Mouse (Mus musculus) midbrain, embryonic 16.5 days (tissue): Measurements from ENCODE around the gene Fam219b. TPM values are rescaled to one million over a fixed set of nuclear protein-coding genes. Genes with fewer than 3 reads are reported as not detected.

Source experiments
- ATAC-seq: fragments of 200-750 bp; cut with Nextera tagmentation; 2 replicates; pipeline ENCODE4 v1.8.0; 2017; ENCODE audit warnings: moderate TSS enrichment
- H3K27ac ChIP-seq: fragments of 300-500 bp; sonication (generic); 2 replicates; pipeline ENCODE4 v1.5.1; 2014; ENCODE audit warnings: mild to moderate bottlenecking, low read length, mixed read lengths
- H3K27me3 ChIP-seq: fragments of 300-500 bp; sonication (generic); 2 replicates; pipeline ENCODE4 v1.6.1; 2014; ENCODE audit warnings: low read depth, low read length, mixed read lengths; ENCODE audit not compliant: control insufficient read depth, insufficient read depth
- H3K36me3 ChIP-seq: fragments of 300-500 bp; sonication (generic); 2 replicates; pipeline ENCODE4 v1.6.1; 2014; ENCODE audit warnings: mild to moderate bottlenecking, low read length, moderate library complexity, mixed read lengths; ENCODE audit not compliant: control insufficient read depth, insufficient read depth
- H3K4me1 ChIP-seq: fragments of 300-500 bp; sonication (generic); 2 replicates; pipeline ENCODE4 v1.6.1; 2014; ENCODE audit warnings: mild to moderate bottlenecking, low read length, mixed read lengths; ENCODE audit not compliant: control insufficient read depth, insufficient read depth
- H3K4me2 ChIP-seq: fragments of 300-500 bp; sonication (generic); 2 replicates; pipeline ENCODE4 v1.6.1; 2014; ENCODE audit warnings: mild to moderate bottlenecking, low read length, mixed read lengths
- H3K4me3 ChIP-seq: fragments of 300-500 bp; sonication (generic); 2 replicates; pipeline ENCODE4 v1.5.1; 2014; ENCODE audit warnings: low read depth, mild to moderate bottlenecking, low read length, moderate library complexity, mixed read lengths
- H3K9ac ChIP-seq: fragments of 300-500 bp; sonication (generic); 2 replicates; pipeline ENCODE4 v1.6.1; 2014; ENCODE audit warnings: low read depth, low read length, mixed read lengths
- H3K9me3 ChIP-seq: fragments of 300-500 bp; sonication (generic); replicated peaks from 2 replicates; pipeline ENCODE4 v1.6.1; 2014; ENCODE audit warnings: mild to moderate bottlenecking, low read length, mixed read lengths; ENCODE audit not compliant: control insufficient read depth, poor library complexity, severe bottlenecking
- WGBS: fragments of 180-500 bp; shearing (Covaris S2); extraction: QIAGEN DNeasy Blood & Tissue Kit; methylation state at CpG from one replicate; pipeline ENCODE4 v1.1.7; 2014; 5-methylcytosine and 5-hydroxymethylcytosine counted together
- polyA plus RNA-seq: library from polyadenylated mRNA; unstranded; fragments of >200 nt; fragmentation: Nextera tagmentation; extraction: Ambion mirVana; gene quantifications from 2 replicates; pipeline ENCODE4 v1.2.1, GENCODE M21; 2015

Fam219b gene
- polyA plus RNA-seq, 1 experiment from 2014 or later = 23.2 TPM

GRCm38 (mm10) chr9:57539550-57539949 lies 2.2 kb downstream of the Fam219b start:
- H3K27ac ChIP-seq = no peak overlapping the region
- H3K27me3 ChIP-seq = no peaks in the 10 kb centered on the region
- H3K4me2 ChIP-seq = no peak overlapping the region
- WGBS = 89% methylated on average over 2 of the region's 2 CpGs
- no peaks in the 10 kb centered on the region for H3K9me3 ChIP-seq
- H3K4me1 ChIP-seq = peaks cover 17% of the 10 kb centered on the region
- no peak overlapping the region for H3K9ac ChIP-seq
- no peak for ATAC-seq
- H3K4me3 ChIP-seq = no peak overlapping the region
- peaks cover 20% of the 10 kb centered on the region for H3K36me3 ChIP-seq

- H3K27ac ChIP-seq = no peak overlapping the region
- H3K36me3 ChIP-seq = peaks cover 25% of the 10 kb centered on the region
- H3K4me1 ChIP-seq = peaks cover 17% of the 10 kb centered on the region
- WGBS = 5% methylated on average over 1 of the region's 1 CpGs
- no peak overlapping the region for H3K4me3 ChIP-seq
- H3K9me3 ChIP-seq = no peaks in the 10 kb centered on the region
- H3K9ac ChIP-seq = no peak overlapping the region
- no peak for ATAC-seq
- H3K27me3 ChIP-seq = no peaks in the 10 kb centered on the region
- H3K4me2 ChIP-seq = no peak overlapping the region
Observed at GRCm38 (mm10) chr9:57541312-57541711, 4.0 kb downstream of the Fam219b start.

GRCm38 (mm10) chr9:57543951-57544350 lies 6.6 kb downstream of the Fam219b start:
- Histone ChIP-seq H3K36me3 (peaks cover 25% of the 10 kb centered on the region), H3K4me2 (no peak overlapping the region), H3K4me1 (peaks cover 4% of the 10 kb centered on the region), H3K27ac (no peak overlapping the region), H3K9ac (no peak overlapping the region), H3K9me3 (no peaks in the 10 kb centered on the region), H3K4me3 (no peak overlapping the region), H3K27me3 (no peaks in the 10 kb centered on the region)
- WGBS = 86% methylated on average over 3 of the region's 3 CpGs
- ATAC-seq = no peak

- Histone ChIP-seq H3K4me3 (no peak overlapping the region), H3K4me1 (peaks cover 7% of the 10 kb centered on the region), H3K36me3 (peaks cover 16% of the 10 kb centered on the region), H3K27me3 (no peaks in the 10 kb centered on the region), H3K4me2 (no peak overlapping the region), H3K9ac (no peak overlapping the region), H3K27ac (no peak overlapping the region), H3K9me3 (no peaks in the 10 kb centered on the region)
- 80% methylated on average over 5 of the region's 5 CpGs for WGBS
- ATAC-seq = no peak
Observed at GRCm38 (mm10) chr9:57547287-57547686, 10.0 kb downstream of the Fam219b start.

- peaks cover 11% of the 10 kb centered on the region for H3K36me3 ChIP-seq
Observed at GRCm38 (mm10) chr9:57547869-57548268, 10.5 kb downstream of the Fam219b start.

GRCm38 (mm10) chr9:57549186-57549585 lies 11.9 kb downstream of the Fam219b start:
- no peak overlapping the region for H3K4me3 ChIP-seq
- H3K27me3 ChIP-seq = no peaks in the 10 kb centered on the region
- H3K4me2 ChIP-seq = no peak overlapping the region
- H3K4me1 ChIP-seq = peaks cover 7% of the 10 kb centered on the region
- ATAC-seq = no peak
- WGBS = 92% methylated on average over 4 of the region's 4 CpGs
- no peaks in the 10 kb centered on the region for H3K9me3 ChIP-seq
- no peak overlapping the region for H3K27ac ChIP-seq
- peaks cover 7% of the 10 kb centered on the region for H3K36me3 ChIP-seq
- no peak overlapping the region for H3K9ac ChIP-seq

More at GRCm38 (mm10) chr9:57547869-57548268, 10.5 kb downstream of the Fam219b start:
- Histone ChIP-seq H3K27me3 (no peaks in the 10 kb centered on the region), H3K4me2 (no peak overlapping the region), H3K4me1 (peaks cover 7% of the 10 kb centered on the region), H3K27ac (no peak overlapping the region), H3K9ac (no peak overlapping the region), H3K9me3 (no peaks in the 10 kb centered on the region), H3K4me3 (no peak overlapping the region)
- no peak for ATAC-seq
- 94% methylated on average over 11 of the region's 11 CpGs for WGBS

GRCm38 (mm10) chr9:57550126-57550862 lies 13.0 kb downstream of the Fam219b start:
- no peaks in the 10 kb centered on the region for H3K9me3 ChIP-seq
- peaks cover 2% of the 10 kb centered on the region; the same call in 1 of the 2 replicates for H3K36me3 ChIP-seq
- no peak overlapping the region for H3K4me2 ChIP-seq
- H3K4me1 ChIP-seq = peaks cover 7% of the 10 kb centered on the region
- WGBS = 93% methylated on average over 11 of the region's 11 CpGs
- no peaks in the 10 kb centered on the region for H3K27me3 ChIP-seq
- no peak overlapping the region for H3K4me3 ChIP-seq
- H3K9ac ChIP-seq = no peak overlapping the region
- no peak for ATAC-seq
- no peak overlapping the region for H3K27ac ChIP-seq

GRCm38 (mm10) chr9:57552139-57552887 lies 15.0 kb downstream of the Fam219b start, which contains the start of gene Mpi:
Mpi (minus strand) TSS chr9:57552763.
- H3K9me3 ChIP-seq = no peaks in the 10 kb centered on the region
- peak; percentile 80 for ATAC-seq
- peak within 1 kb of the TSS; percentile 80 for H3K9ac ChIP-seq
- peaks cover 7% of the 10 kb centered on the region for H3K4me1 ChIP-seq
- peak within 1 kb of the TSS; percentile 45; the same call in 1 of the 2 replicates for H3K27ac ChIP-seq
- 0 out of 2 replicates have a peak, but pooled peaks cover 2% of the 10 kb centered on the region for H3K36me3 ChIP-seq
- H3K4me3 ChIP-seq = peak within 1 kb of the TSS; percentile 58
- peak within 1 kb of the TSS; percentile 93 for H3K4me2 ChIP-seq
- H3K27me3 ChIP-seq = no peaks in the 10 kb centered on the region
- under 1% methylated on average over 28 of the region's 28 CpGs for WGBS

- Histone ChIP-seq H3K27ac (no peak overlapping the region), H3K36me3 (0 out of 2 replicates have a peak, but pooled peaks cover 2% of the 10 kb centered on the region), H3K9me3 (no peaks in the 10 kb centered on the region), H3K4me1 (peaks cover 7% of the 10 kb centered on the region), H3K9ac (no peak overlapping the region), H3K4me2 (no peak overlapping the region), H3K27me3 (no peaks in the 10 kb centered on the region), H3K4me3 (no peak overlapping the region)
- peak; percentile 22; the same call in 1 of the 2 replicates for ATAC-seq
- 69% methylated on average over 11 of the region's 11 CpGs for whole genome bisulfite sequencing
Observed at GRCm38 (mm10) chr9:57553119-57553518, 15.8 kb downstream of the Fam219b start.
